Mouse (Mus musculus) embryonic facial prominence, embryonic 14.5 days (tissue): ENCODE results near the gene Uox. TPM values are rescaled to one million over a fixed set of nuclear protein-coding genes. Genes with fewer than 3 reads are reported as not detected.

Source experiments
- ATAC-seq: fragments of 200-750 bp; cut with Nextera tagmentation; 2 replicates; pipeline ENCODE4 v1.8.0; 2017; ENCODE audit warnings: low read depth, moderate number of reproducible peaks, moderate TSS enrichment
- DNase-seq: peaks from one replicate; pipeline ENCODE4 v3.0.0-alpha.2; 2015; ENCODE audit warnings: low spot score
- H3K27ac ChIP-seq: fragments of 300-500 bp; sonication (generic); replicated peaks from 2 replicates; pipeline ENCODE4 v1.5.1; 2014; ENCODE audit warnings: low read depth, mild to moderate bottlenecking, low read length, moderate library complexity
- H3K27me3 ChIP-seq: fragments of 300-500 bp; sonication (generic); replicated peaks from 2 replicates; pipeline ENCODE4 v1.6.1; 2014; ENCODE audit warnings: low read length; ENCODE audit not compliant: control insufficient read depth, insufficient read depth
- H3K36me3 ChIP-seq: fragments of 300-500 bp; sonication (generic); 2 replicates; pipeline ENCODE4 v1.6.1; 2014; ENCODE audit warnings: low read length, mixed read lengths; ENCODE audit not compliant: control insufficient read depth, insufficient read depth
- H3K4me1 ChIP-seq: fragments of 300-500 bp; sonication (generic); 2 replicates; pipeline ENCODE4 v1.6.1; 2014; ENCODE audit warnings: antibody characterized with exemption, low read length; ENCODE audit not compliant: control insufficient read depth, insufficient read depth
- H3K4me2 ChIP-seq: fragments of 300-500 bp; sonication (generic); 2 replicates; pipeline ENCODE4 v1.6.1; 2014; ENCODE audit warnings: low read depth, mild to moderate bottlenecking, low read length, moderate library complexity, mixed read lengths
- H3K4me3 ChIP-seq: fragments of 300-500 bp; sonication (generic); 2 replicates; pipeline ENCODE4 v1.5.1; 2014; ENCODE audit warnings: low read depth, mild to moderate bottlenecking, low read length
- H3K9ac ChIP-seq: fragments of 300-500 bp; sonication (generic); 2 replicates; pipeline ENCODE4 v1.6.1; 2014; ENCODE audit warnings: low read depth, mild to moderate bottlenecking, low read length, moderate library complexity, mixed read lengths
- H3K9me3 ChIP-seq: fragments of 300-500 bp; sonication (generic); 2 replicates; pipeline ENCODE4 v1.6.1; 2016; ENCODE audit warnings: low read length; ENCODE audit not compliant: control insufficient read depth
- whole genome bisulfite sequencing: fragments of 180-500 bp; shearing (Covaris S2); extraction: QIAGEN DNeasy Blood & Tissue Kit; methylation state at CpG from one replicate; pipeline ENCODE4 v1.1.7; 2014; 5-methylcytosine and 5-hydroxymethylcytosine counted together
- polyA plus RNA-seq: library from polyadenylated mRNA; unstranded; fragments of >200 nt; fragmentation: Nextera tagmentation; extraction: Ambion mirVana; gene quantifications from 2 replicates; pipeline ENCODE4 v1.2.1, GENCODE M21; 2014

Gene Uox
- polyA plus RNA-seq, 1 experiment from 2014 or later, result 0.85 TPM

DNA sequence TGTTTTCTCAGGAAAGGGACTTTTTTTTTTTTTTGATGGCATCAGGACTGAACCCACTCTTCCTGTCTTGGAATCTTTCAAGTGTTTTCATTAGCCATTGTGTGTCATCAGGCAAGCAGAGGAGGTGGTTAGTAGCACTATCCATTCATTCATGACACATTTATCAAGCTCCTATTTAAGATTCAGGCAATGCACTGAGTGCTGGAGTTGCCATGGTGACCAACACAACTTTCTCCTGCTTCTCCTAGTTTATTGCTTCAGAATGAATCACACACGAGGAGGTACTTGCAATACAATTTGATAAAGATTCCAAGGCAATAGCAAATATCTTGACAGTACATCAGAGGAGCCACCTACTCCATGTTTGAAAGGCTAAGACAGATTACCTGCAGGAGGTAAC is 37.1 kb downstream of the Uox start:
- ATAC-seq (no peak), DNase-seq (no peak)
- no peaks in the 10 kb centered on the region for H3K36me3 ChIP-seq
- no peak overlapping the region for H3K4me2 ChIP-seq
- H3K4me3 ChIP-seq, result no peak overlapping the region
- no peaks in the 10 kb centered on the region for H3K27me3 ChIP-seq
- H3K27ac ChIP-seq, result no peak overlapping the region
- 37% methylated on average over 1 of the region's 1 CpGs for WGBS
- no peaks in the 10 kb centered on the region for H3K9me3 ChIP-seq
- H3K9ac ChIP-seq, result no peak overlapping the region
- no peaks in the 10 kb centered on the region; the same call in 1 of the 2 replicates for H3K4me1 ChIP-seq

DNA sequence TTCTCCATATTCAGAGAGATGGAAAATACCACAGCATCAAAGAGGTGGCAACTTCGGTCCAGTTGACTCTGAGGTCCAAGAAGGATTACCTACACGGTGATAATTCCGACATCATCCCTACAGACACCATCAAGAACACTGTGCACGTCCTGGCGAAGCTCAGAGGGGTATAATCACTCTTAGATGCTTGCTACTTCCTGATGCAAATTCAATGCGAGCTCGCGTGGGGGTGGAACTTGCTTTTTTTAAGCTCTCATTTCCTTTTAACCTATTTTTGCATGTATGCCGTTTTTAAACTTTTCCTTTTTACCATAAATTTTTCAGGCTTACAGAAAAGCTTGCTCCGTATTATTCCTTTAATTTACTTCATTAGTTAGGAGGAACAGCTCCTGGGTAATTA is 40.1 kb downstream of the Uox start:
- ATAC-seq (no peak), DNase-seq (no peak)
- Histone ChIP-seq H3K4me3 (no peak overlapping the region), H3K36me3 (no peaks in the 10 kb centered on the region), H3K4me2 (no peak overlapping the region), H3K9me3 (no peaks in the 10 kb centered on the region), H3K9ac (no peak overlapping the region), H3K27me3 (no peaks in the 10 kb centered on the region), H3K27ac (no peak overlapping the region), H3K4me1 (no peaks in the 10 kb centered on the region; the same call in 1 of the 2 replicates)
- 80% methylated on average over 10 of the region's 10 CpGs for WGBS

GRCm38 (mm10) chr3:146611261-146611660 is 41.0 kb downstream of the Uox start:
- no peaks in the 10 kb centered on the region; the same call in 1 of the 2 replicates for H3K4me1 ChIP-seq
- no peaks in the 10 kb centered on the region for H3K9me3 ChIP-seq
- no peak for ATAC-seq
- H3K4me3 ChIP-seq, result no peak overlapping the region
- H3K27me3 ChIP-seq, result no peaks in the 10 kb centered on the region
- H3K36me3 ChIP-seq, result no peaks in the 10 kb centered on the region
- H3K27ac ChIP-seq, result no peak overlapping the region
- DNase-seq, result no peak
- no peak overlapping the region for H3K4me2 ChIP-seq
- 81% methylated on average over 4 of the region's 4 CpGs for WGBS
- H3K9ac ChIP-seq, result no peak overlapping the region

- DNase-seq (peak; percentile 38), ATAC-seq (no peak)
- no peak overlapping the region for H3K4me2 ChIP-seq
- H3K9me3 ChIP-seq, result no peaks in the 10 kb centered on the region
- H3K4me1 ChIP-seq, result no peaks in the 10 kb centered on the region; the same call in 1 of the 2 replicates
- no peak overlapping the region for H3K4me3 ChIP-seq
- no peak overlapping the region for H3K27ac ChIP-seq
- no peak overlapping the region for H3K9ac ChIP-seq
- H3K27me3 ChIP-seq, result no peaks in the 10 kb centered on the region
- H3K36me3 ChIP-seq, result no peaks in the 10 kb centered on the region
- 74% methylated on average over 4 of the region's 4 CpGs for WGBS
Measured at GRCm38 (mm10) chr3:146611821-146612220, 41.6 kb downstream of the Uox start.

DNA sequence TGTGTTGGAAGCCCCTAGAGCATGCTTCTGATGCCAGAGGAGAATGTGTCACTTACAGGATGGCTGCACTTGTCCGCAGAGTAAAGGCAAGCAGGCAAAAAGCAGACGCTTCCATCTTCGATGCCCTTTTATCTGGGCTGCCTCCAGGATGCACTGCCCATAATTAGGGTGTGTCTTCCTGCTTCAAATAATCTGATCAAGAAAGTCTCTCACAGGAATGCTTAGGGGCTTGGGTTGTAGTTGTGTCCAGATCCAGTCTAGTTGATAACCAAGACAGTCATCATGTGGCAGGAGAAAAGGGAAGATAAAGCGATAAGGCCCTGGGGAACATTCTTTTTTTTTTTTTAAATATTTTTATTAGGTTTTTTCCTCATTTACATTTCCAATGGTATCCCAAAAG is 45.3 kb downstream of the Uox start, which contains the start of gene Dnase2b:
Gene Dnase2b (minus strand): TSS at position 101 of the 400 bp plus-strand sequence.
- 92% methylated on average over 4 of the region's 4 CpGs for WGBS
- no peak for ATAC-seq
- Histone ChIP-seq H3K4me3 (no peak within 1 kb of the TSS), H3K4me2 (no peak within 1 kb of the TSS), H3K9me3 (no peaks in the 10 kb centered on the region), H3K9ac (no peak within 1 kb of the TSS), H3K27me3 (no peaks in the 10 kb centered on the region), H3K36me3 (no peaks in the 10 kb centered on the region), H3K27ac (no peak within 1 kb of the TSS), H3K4me1 (no peaks in the 10 kb centered on the region; the same call in 1 of the 2 replicates)
- no peak for DNase-seq

DNA sequence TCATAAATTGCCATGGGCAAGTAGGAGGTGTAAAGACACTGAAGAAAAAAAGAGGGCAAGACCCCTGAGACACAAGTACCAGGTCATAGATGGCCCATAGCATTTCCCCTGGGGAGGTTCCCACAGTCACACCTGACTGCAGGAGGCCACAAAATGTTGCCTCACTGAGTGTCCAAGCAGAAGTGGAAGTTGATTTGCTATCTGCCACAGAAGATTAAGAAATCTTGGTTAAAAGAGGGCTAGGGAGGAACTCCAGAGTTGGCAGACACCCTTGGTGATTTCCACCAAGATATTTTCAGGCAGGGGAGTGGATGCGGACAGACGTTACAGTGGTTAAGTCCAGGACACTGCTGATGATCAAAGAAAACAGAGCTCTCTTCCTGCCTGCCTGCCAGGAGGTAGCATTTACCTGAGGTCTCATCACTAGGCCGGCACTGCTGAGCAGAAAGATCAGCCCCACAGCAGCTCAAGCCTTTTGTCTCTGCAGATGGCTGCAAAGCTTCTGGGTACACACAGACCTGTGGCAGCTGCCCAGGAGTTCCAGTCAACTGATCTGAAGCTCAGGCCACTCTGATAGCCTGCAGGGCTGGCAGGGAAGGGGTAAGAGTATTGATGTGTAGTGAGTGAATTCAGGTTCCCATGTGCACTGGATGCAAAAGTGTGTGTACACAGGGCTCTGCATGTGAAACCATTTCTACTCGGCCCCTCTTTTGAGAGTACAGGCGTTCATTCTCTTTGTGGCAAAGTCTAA is 46.5 kb downstream of the Uox start:
- DNase-seq, result no peak
- Histone ChIP-seq H3K9me3 (no peaks in the 10 kb centered on the region), H3K4me3 (no peak overlapping the region), H3K4me2 (no peak overlapping the region), H3K36me3 (no peaks in the 10 kb centered on the region), H3K9ac (no peak overlapping the region), H3K27me3 (no peaks in the 10 kb centered on the region), H3K4me1 (no peaks in the 10 kb centered on the region), H3K27ac (no peak overlapping the region)
- 75% methylated on average over 5 of the region's 5 CpGs for WGBS
- no peak for ATAC-seq

DNA sequence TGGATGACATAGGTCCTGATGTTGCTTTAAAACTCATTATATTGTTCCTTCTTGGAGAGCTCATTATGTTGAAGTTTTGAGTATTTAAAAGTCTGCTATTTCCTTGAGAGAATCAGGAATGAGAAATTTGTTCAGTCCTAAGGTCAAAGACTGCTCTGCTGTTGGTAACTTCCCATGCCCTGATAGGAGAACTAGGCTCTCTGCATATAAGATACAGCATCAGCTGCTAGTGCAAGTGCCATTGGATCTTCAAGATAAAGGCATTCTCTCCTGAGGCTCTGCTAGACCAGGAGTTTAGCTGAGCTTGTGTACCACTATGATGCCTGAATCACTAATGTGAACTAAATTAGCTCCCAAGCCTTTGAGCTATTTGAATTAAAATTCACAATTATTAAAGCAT is 47.7 kb downstream of the Uox start:
- Histone ChIP-seq H3K9ac (no peak overlapping the region), H3K9me3 (no peaks in the 10 kb centered on the region), H3K27ac (no peak overlapping the region), H3K27me3 (no peaks in the 10 kb centered on the region), H3K36me3 (no peaks in the 10 kb centered on the region), H3K4me1 (no peaks in the 10 kb centered on the region), H3K4me2 (no peak overlapping the region), H3K4me3 (no peak overlapping the region)
- ATAC-seq, result no peak
- no peak for DNase-seq

- DNase-seq, result no peak
- Histone ChIP-seq H3K9ac (no peak overlapping the region), H3K4me1 (no peaks in the 10 kb centered on the region), H3K27ac (no peak overlapping the region), H3K9me3 (no peaks in the 10 kb centered on the region), H3K4me3 (no peak overlapping the region), H3K36me3 (no peaks in the 10 kb centered on the region), H3K27me3 (no peaks in the 10 kb centered on the region), H3K4me2 (no peak overlapping the region)
- 85% methylated on average over 4 of the region's 4 CpGs for WGBS
- ATAC-seq, result no peak
Measured at GRCm38 (mm10) chr3:146618357-146618756, 48.1 kb downstream of the Uox start.

- DNase-seq, result no peak
- Histone ChIP-seq H3K4me2 (no peak overlapping the region), H3K9me3 (no peaks in the 10 kb centered on the region), H3K27ac (no peak overlapping the region), H3K27me3 (no peaks in the 10 kb centered on the region), H3K4me3 (no peak overlapping the region), H3K36me3 (no peaks in the 10 kb centered on the region), H3K9ac (no peak overlapping the region), H3K4me1 (no peaks in the 10 kb centered on the region)
- 82% methylated on average over 10 of the region's 10 CpGs for WGBS
- no peak for ATAC-seq
Measured at GRCm38 (mm10) chr3:146620101-146620500, 49.9 kb downstream of the Uox start.
